Mouse (Mus musculus) stomach, adult 2 months (tissue): ENCODE measurements around the gene Ghr. TPM values are rescaled to one million over a fixed set of nuclear protein-coding genes. Genes with fewer than 3 reads are reported as not detected.

Experiments used
- polyA plus RNA-seq: library from polyadenylated mRNA; depleted of rRNA; stranded (reverse); fragments of >200 nt; gene quantifications from 2 replicates; pipeline ENCODE4 v1.2.3, GENCODE M21; 2012; rRNA removed

The Ghr gene
- polyA plus RNA-seq, result 6.3 and 12.5 TPM in 2 replicates

GRCm38 (mm10) chr15:3582807-3583636 lies at the start of gene Ghr:
Gene Ghr (minus strand): TSS chr15:3583492.

GRCm38 (mm10) chr15:3303426-3303825 lies 279.9 kb downstream of the Ghr start, which contains the start of gene Ccdc152:
Gene Ccdc152 (minus strand): TSS chr15:3303526.

GRCm38 (mm10) chr15:3268247-3268646 lies 315.0 kb downstream of the Ghr start, which contains the start of gene Selenop:
Gene Selenop (plus strand): TSS chr15:3268547.

